Mouse (Mus musculus) heart, embryonic 10.5 days (tissue): Measurements from ENCODE around the gene Med17. TPM values are rescaled to one million over a fixed set of nuclear protein-coding genes. Genes with fewer than 3 reads are reported as not detected.
"Not testable (repeated sequence)": the region's sequence is repeated elsewhere in the genome, so short reads cannot be mapped to it uniquely, and the experiment has no call there.

Experiments
- DNase-seq: peaks from one replicate; pipeline ENCODE4 v3.0.0-alpha.2; 2017; ENCODE audit warnings: low spot score
- H3K27ac ChIP-seq: fragments of 300-500 bp; sonication (generic); 2 replicates; pipeline ENCODE4 v1.5.1; 2016; ENCODE audit warnings: mild to moderate bottlenecking
- H3K27me3 ChIP-seq: fragments of 300-500 bp; sonication (generic); 2 replicates; pipeline ENCODE4 v1.6.1; 2016; ENCODE audit warnings: mild to moderate bottlenecking; ENCODE audit not compliant: poor library complexity, insufficient read depth, severe bottlenecking
- H3K36me3 ChIP-seq: fragments of 300-500 bp; sonication (generic); 2 replicates; pipeline ENCODE4 v1.6.1; 2016; ENCODE audit warnings: mild to moderate bottlenecking, moderate library complexity
- H3K4me1 ChIP-seq: fragments of 300-500 bp; sonication (generic); 2 replicates; pipeline ENCODE4 v1.6.1; 2016; ENCODE audit warnings: mild to moderate bottlenecking
- H3K4me3 ChIP-seq: fragments of 300-500 bp; sonication (generic); 2 replicates; pipeline ENCODE4 v1.5.1; 2016; ENCODE audit warnings: mild to moderate bottlenecking, moderate library complexity
- H3K9me3 ChIP-seq: fragments of 300-500 bp; sonication (generic); 2 replicates; pipeline ENCODE4 v1.6.1; 2016; ENCODE audit warnings: mild to moderate bottlenecking, moderate library complexity
- WGBS: fragments of 180-500 bp; shearing (Covaris S2); methylation state at CpG from one replicate; pipeline ENCODE4 v1.1.7; 2016; 5-methylcytosine and 5-hydroxymethylcytosine counted together
- polyA plus RNA-seq: library from polyadenylated mRNA; unstranded; fragments of >200 nt; fragmentation: Nextera tagmentation; extraction: Ambion mirVana; gene quantifications from 2 replicates; pipeline ENCODE4 v1.2.1, GENCODE M21; 2016

Med17 gene
- 23.8 and 31.7 TPM in 2 replicates for polyA plus RNA-seq

DNA sequence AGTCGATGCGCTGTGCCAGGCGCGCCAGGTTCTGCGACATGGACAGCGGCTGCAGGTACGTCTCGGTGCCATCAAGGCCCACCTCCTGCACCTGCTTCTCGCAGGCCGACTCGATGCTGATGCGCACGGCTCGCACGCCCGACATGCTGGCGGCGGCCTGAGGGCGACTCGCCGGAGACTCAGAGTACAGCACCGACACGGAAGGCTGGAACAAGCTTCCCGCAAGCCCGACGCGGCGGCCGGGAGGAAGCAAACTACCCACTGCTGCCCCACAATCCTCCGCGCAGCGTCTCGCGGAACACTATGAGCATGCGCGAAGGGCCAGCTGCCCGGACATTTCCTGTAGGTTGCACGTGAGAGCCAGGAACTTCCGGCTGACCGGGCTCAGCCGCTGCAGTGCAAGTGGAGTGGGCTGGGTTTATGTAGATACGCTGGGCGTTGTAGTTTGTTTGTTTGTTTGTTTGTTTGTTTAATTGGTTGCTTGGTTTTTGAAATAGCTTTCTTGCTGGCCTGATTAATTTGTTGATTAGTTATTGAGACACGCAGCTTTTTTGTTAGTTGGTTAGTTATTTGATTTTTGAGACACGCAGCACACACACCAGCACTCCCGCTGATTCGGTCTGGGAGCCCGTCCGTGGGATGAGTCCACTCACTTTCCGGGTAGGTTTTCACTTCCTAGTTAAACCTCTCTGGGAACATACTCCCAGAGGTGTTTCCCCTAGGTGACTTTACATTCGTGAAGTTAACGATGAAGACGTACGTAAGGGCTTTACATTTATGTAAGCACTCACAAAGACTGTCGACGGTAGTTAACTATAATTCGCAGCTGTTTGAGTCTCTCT lies at the start of gene Med17:
Med17 (minus strand) TSS at position 283 of the 842 bp plus-strand sequence.
- Histone ChIP-seq H3K27me3 (no peaks in the 10 kb centered on the region), H3K36me3 (peaks cover 24% of the 10 kb centered on the region), H3K27ac (peak within 1 kb of the TSS; percentile 94), H3K4me3 (peak within 1 kb of the TSS; percentile 99), H3K4me1 (peaks cover 16% of the 10 kb centered on the region), H3K9me3 (no peaks in the 10 kb centered on the region)
- DNase-seq, result peak; percentile 97
- 2% methylated on average over 57 of the region's 57 CpGs for WGBS

DNA sequence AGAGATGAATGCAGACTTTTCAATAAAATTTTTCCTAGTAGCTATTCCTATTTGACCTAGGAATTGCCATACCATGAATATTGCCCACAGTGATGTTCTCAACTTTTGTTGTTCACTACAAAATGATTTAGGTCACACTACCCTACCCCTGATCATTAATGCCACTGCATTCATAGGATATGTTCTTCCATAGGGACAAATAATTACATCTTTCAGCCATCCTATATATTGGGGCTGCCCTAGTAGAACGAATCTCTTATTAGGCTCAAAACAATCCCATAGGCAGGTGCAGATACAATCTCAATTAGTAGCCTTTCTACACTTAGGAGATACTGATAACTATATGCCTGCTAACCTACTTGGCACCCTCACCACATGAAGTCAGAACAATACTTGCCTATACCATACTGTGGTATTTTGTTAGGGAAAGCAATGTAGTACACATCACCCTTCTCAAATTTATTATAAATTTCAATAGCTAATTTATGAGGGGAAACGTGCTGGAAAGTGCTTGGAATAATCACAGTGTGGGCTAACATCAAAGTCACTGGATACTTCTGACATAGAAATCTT lies 38.5 kb upstream of the Med17 start:
- H3K36me3 ChIP-seq, result peaks cover 74% of the 10 kb centered on the region
- H3K4me3 ChIP-seq, result no peak overlapping the region
- no peak overlapping the region for H3K27ac ChIP-seq
- H3K27me3 ChIP-seq, result no peaks in the 10 kb centered on the region
- H3K9me3 ChIP-seq, result no peaks in the 10 kb centered on the region
- no peak for DNase-seq
- WGBS, result 85% methylated on average over 2 of the region's 2 CpGs
- H3K4me1 ChIP-seq, result no peaks in the 10 kb centered on the region

DNA sequence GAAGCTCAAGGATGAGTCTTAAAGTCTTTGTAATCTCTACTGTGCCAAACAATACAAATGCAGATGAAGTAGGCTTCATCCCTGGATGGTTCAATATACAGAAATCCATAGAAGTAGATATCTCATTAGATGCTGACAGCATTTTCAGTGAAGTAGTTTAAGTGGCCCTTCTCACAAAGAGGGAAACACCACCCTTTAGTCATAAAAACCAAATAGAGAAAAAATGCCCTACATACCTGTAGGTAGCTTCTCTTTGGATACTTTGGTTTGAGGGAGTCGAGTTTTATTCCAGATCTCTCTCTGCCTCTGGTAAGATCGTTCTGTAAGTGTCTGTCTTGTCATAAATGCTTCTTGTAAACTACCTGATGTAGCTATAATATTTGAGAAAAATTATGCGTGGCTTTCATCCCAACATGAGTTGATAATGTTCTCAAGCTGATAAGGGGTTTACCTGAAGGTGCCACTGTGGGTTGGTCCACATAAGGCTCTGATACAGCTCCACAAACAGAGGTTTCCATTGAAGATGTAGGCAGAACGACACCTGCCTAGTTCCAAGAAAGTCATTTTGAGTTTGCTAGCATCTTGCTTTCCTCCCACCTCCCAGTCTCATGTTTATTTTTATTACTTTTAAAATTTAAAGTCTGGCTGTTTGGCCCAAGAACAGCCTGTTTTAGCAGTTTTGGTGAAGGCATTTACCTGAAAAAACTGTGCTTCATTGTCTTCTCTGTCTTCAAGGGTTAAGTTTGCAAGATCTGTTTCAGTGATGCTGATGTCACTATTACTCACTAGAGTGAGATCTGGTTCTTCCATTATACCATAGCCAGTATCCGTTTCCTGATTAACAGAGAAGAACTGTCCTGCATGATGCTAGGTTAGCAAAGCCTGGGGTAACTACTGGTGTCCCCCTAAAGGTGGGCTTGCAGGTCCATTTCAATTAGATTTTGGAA lies 37.8 kb upstream of the Med17 start:
- Histone ChIP-seq H3K27ac (no peak overlapping the region), H3K4me1 (no peaks in the 10 kb centered on the region), H3K4me3 (no peak overlapping the region), H3K9me3 (no peaks in the 10 kb centered on the region), H3K27me3 (no peaks in the 10 kb centered on the region), H3K36me3 (peaks cover 74% of the 10 kb centered on the region)
- 57% methylated on average over 5 of the region's 5 CpGs for WGBS
- no peak for DNase-seq

DNA sequence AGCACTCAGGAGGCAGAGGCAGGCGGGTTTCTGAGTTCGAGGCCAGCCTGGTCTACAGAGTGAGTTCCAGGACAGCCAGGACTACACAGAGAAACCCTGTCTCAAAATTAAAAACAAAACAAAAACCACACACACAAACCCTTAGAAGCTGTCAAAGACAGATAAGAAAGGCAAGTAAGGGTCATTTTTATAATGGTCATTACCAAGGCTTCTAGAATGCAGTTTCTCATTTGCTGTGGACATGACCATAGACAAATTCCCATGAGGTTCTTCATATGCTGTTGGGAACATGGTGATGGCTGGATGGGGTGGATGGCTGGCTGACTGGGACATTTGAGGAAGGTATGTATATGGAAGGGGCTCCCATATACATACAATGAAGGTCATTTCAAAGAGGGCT lies 36.6 kb upstream of the Med17 start:
- H3K4me3 ChIP-seq, H3K27me3 ChIP-seq, H3K27ac ChIP-seq, H3K4me1 ChIP-seq, H3K9me3 ChIP-seq, DNase-seq: not testable (repeated sequence)
- WGBS, result 86% methylated on average over 2 of the region's 2 CpGs
- peaks cover 74% of the 10 kb centered on the region for H3K36me3 ChIP-seq

DNA sequence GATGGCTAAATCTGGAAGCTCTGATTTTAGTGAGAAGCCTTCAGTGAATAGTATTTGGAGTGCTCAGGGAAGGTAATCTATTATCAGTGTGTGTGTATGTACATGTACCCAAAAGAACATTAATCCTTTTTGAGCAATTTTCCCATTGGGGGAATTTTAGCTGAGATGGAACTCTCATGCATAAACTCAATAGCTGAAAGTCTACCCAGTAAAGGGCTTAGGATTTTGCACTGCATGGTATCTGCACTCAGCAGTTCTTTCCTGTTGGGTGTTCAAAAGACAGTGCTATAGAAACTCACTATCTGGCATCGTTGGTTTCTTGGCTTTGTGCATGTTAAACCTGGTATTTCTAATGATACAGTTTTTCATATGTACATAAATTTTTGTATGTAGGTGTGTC lies 34.9 kb upstream of the Med17 start:
- H3K9me3 ChIP-seq, result no peaks in the 10 kb centered on the region
- no peak overlapping the region for H3K4me3 ChIP-seq
- 94% methylated on average over 1 of the region's 1 CpGs for WGBS
- H3K27ac ChIP-seq, result no peak overlapping the region
- peaks cover 84% of the 10 kb centered on the region for H3K36me3 ChIP-seq
- no peak for DNase-seq
- H3K27me3 ChIP-seq, result no peaks in the 10 kb centered on the region
- no peaks in the 10 kb centered on the region for H3K4me1 ChIP-seq

DNA sequence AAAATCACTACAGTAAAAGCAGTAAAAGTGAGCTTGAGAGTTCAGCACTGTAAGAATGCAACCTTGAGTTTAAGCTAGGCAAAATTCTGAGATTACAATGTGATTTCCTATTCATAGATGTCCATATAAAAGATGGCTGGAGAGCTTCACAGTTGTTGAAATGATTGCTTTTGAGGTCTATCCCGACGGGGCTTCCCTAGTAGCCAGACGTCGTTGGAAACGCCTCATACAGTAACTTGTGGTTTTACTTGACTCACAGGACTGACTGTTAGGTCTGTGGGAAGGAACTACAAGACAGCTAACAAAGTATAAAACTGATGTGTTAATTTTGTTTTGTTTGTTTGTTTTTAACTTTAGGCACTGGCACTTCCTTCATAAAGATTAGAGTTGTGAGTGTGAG lies 33.9 kb upstream of the Med17 start:
- Histone ChIP-seq H3K27me3 (no peaks in the 10 kb centered on the region), H3K36me3 (peaks cover 92% of the 10 kb centered on the region), H3K4me1 (0 out of 2 replicates have a peak, but pooled peaks cover 3% of the 10 kb centered on the region), H3K27ac (no peak overlapping the region), H3K9me3 (no peaks in the 10 kb centered on the region), H3K4me3 (no peak overlapping the region)
- no peak for DNase-seq
- WGBS, result 87% methylated on average over 5 of the region's 5 CpGs

DNA sequence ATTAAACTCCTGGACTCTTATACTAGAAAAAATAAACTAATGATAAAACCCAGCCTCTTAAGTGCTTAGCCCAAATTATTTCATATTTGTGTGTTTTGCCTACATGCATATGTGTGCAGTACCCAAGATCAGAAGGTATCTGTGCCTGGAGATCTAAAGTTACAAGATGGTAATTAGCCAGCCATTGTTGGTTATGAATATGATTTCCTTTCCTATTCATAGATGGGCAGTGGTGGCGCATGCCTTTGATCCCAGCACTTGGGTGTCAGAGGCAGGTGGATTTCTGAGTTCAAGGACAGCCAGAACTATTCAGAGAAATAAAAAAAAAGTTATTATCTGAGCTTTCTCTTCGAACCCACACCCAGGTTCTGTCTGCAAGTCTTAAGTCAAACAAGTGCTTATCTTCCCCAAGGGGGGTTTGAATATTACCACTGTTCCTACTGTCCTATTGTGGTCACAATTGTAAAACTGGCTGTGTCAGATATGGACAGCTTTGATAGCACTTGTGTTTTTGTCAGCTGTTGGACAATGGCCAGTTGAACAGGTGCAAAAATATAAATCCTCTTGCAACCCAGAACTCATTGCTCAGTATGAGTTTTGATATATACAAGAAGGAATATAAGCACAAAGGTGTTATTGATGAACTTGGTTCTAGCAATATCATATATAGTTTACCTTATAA lies 32.5 kb upstream of the Med17 start:
- H3K27ac ChIP-seq, result no peak overlapping the region
- no peak for DNase-seq
- H3K36me3 ChIP-seq, result peaks cover 93% of the 10 kb centered on the region
- H3K27me3 ChIP-seq, result no peaks in the 10 kb centered on the region
- no peaks in the 10 kb centered on the region for H3K9me3 ChIP-seq
- WGBS, result 84% methylated on average over 2 of the region's 2 CpGs
- H3K4me3 ChIP-seq, result no peak overlapping the region
- peaks cover 13% of the 10 kb centered on the region for H3K4me1 ChIP-seq

DNA sequence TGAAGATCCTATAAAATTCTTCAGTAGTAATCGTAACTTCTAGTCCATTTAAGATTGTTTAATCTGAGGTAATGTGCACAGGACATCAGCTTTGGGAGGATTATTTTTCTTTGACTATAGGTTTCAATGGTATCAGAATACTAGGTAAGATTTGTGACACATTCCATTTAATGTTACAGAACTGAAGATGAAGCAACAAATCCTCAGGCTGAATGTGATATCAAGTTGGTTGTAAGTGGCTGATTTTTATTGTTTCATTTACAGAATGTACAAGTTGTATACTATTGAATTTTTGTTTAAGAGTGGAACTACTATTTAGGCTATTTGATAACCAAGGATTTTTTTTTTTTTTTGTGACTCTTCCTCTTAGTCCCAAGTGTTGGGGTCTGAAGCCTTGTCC lies 30.4 kb upstream of the Med17 start:
- Histone ChIP-seq H3K27me3 (no peaks in the 10 kb centered on the region), H3K4me1 (peaks cover 15% of the 10 kb centered on the region), H3K36me3 (peaks cover 80% of the 10 kb centered on the region), H3K4me3 (no peak overlapping the region), H3K9me3 (no peaks in the 10 kb centered on the region), H3K27ac (no peak overlapping the region)
- DNase-seq, result no peak
- WGBS, result 93% methylated on average over 1 of the region's 1 CpGs

DNA sequence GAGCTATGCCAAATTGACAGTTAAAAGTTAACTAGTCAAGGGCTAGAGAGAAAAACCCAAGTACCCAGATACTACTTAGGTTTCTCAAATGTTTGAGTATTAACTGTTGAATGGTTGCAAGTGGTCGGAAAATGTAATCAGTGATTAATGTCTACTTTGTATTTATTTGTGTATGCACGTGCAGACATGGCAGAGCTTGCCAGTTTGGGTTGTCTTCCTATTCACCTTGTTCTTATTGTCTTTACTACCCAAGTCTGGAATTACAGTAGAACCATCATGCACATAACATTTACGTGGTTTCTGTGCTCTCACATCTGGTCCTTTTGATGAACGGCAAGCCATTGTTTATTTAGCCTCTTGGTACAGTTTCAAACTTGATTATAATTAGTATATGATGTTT lies 29.7 kb upstream of the Med17 start:
- Histone ChIP-seq H3K27me3 (no peaks in the 10 kb centered on the region), H3K36me3 (peaks cover 72% of the 10 kb centered on the region), H3K27ac (no peak overlapping the region), H3K9me3 (no peaks in the 10 kb centered on the region), H3K4me1 (peaks cover 15% of the 10 kb centered on the region), H3K4me3 (no peak overlapping the region)
- 85% methylated on average over 4 of the region's 4 CpGs for WGBS
- no peak for DNase-seq

DNA sequence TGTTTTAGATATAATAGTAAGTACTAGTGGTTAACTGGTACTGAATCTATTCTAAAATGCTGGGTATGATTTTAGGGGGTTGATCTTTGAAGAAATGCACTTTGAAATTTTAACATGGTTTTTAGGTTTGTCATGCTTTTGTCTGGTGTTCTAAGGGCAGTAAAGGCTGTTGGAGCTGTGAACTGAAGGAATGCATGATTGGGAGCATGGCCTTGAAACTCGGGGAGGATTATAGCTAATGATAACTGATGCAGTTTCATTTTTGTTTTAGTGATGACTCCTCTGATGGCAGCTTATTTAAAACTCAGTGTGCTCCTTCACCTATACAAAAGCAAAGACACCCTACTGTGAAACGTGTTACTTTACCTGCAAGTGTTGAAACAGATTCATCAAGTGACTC lies 28.5 kb upstream of the Med17 start:
- Histone ChIP-seq H3K27me3 (no peaks in the 10 kb centered on the region), H3K36me3 (peaks cover 61% of the 10 kb centered on the region), H3K27ac (no peak overlapping the region), H3K4me1 (peaks cover 15% of the 10 kb centered on the region), H3K4me3 (no peak overlapping the region; the same call in 1 of the 2 replicates), H3K9me3 (no peaks in the 10 kb centered on the region)
- DNase-seq, result no peak
- WGBS, result 57% methylated on average over 2 of the region's 2 CpGs

DNA sequence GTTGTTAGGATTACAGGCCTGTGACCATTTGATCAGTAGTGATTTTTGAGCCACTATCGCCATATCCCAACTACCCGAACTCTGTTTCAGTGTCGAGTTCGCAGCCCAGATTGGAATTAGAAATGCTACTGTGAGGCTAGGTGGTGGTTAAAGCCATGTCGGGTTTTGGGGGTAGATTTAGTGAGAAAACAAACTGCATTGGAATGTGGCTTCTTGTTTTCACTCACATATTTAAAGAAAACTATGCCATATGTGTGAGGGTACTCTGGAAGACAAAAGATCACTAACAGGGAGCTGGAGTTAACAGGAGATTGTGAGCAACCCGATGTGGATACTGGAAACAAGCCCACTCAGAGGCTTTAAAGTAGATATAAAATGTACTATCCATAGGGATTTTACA lies 27.5 kb upstream of the Med17 start:
- DNase-seq, result no peak
- WGBS, result 8% methylated on average over 6 of the region's 6 CpGs
- Histone ChIP-seq H3K9me3 (no peaks in the 10 kb centered on the region), H3K27ac (peak overlapping the region; percentile 98), H3K4me3 (peak overlapping the region; percentile 91), H3K27me3 (no peaks in the 10 kb centered on the region), H3K4me1 (peaks cover 15% of the 10 kb centered on the region), H3K36me3 (peaks cover 51% of the 10 kb centered on the region)

DNA sequence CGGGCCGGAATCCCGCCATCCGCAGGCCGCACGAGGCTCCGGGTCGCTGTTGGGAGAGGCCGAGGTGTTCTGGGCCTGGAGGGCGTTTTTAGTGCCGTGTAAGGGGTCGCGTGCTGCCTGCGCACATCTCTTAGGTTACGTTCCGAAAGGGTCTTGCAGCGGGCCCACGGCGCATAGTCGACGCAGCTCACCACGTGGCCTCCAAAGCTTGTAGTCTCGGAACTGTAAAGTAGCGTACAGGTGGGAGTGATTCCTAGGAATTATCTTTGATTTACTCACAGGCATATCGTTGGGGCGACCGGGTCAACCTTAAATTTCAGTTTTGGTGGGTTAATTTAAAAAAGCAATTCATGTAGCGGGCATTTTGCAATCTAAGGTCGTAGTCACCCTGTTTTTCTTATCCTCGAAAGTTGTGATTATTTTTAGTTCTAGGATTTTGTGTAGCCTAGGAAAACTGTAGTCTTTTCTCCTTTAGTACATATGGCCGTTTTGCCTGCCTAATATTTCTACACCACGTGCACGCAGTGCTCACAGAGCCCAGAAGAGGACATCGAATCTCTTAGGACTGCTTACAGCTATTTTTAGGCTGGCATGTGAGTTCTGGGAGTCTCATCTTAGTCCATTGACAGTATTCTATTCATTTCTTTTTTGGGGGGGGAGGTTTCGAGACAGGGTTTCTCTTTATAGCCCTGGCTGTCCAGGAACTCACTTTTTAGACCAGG lies 26.8 kb upstream of the Med17 start, which contains the start of gene 4931406C07Rik:
4931406C07Rik (minus strand) TSS at position 51 of the 722 bp plus-strand sequence.
- no peaks in the 10 kb centered on the region for H3K9me3 ChIP-seq
- H3K27ac ChIP-seq, result peak within 1 kb of the TSS; percentile 98
- H3K36me3 ChIP-seq, result peaks cover 44% of the 10 kb centered on the region
- WGBS, result under 1% methylated on average over 35 of the region's 35 CpGs
- peaks cover 15% of the 10 kb centered on the region for H3K4me1 ChIP-seq
- peak within 1 kb of the TSS; percentile 91 for H3K4me3 ChIP-seq
- H3K27me3 ChIP-seq, result no peaks in the 10 kb centered on the region
- DNase-seq, result no peak
